In the genomic region with DNA sequence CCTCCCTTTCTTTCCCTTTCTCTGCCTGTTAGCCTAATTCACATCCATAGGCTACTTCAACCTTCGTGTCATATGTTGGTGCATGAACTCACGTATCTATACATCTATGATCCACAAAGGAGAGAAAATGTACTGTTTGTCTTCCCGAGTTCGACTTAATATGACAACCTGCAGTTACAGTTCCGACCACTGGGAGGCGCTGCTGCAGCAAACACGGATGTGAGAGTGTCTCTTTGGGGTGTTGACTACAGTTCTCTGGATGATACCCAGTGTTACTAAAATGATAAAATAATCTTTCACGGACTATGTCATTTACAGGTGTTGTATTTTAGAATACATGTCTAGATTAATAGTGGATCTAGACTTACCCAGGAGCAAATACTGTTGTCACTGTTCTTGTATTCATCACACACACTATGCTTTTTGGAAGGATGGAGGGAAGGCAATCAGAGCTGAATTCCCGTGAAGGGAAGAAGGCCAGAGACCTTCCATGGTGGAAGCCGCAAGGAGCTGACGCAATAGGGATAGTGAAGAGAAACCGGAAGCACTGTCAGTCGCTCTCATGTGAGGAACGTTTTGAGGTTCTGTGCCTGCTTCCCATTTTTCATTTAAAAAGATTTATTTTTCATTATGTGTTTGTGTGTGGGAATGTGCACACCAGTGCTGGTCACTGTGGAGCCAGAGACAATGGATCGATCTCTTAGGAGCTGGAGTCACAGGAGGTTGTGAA, we compare ENCODE assay signal across 9 mouse cellular contexts.
A peak's percentile ranks its signal among the peaks of the same experiment; 100 is the strongest.
DNase-seq lines count a peak whose midpoint lies in the region; ATAC-seq lines count a peak whose summit lies in the region.
"Had no signal": no experiment of that assay in that cellular context is flagged by ENCODE, and none has a peak within 500 bp of the region (broad histone marks: within the 10 kb centered on the region; RNA-seq: fewer than 3 reads in every experiment).

No protein-coding gene starts in this region.

- H3K4me1 ChIP-seq in kidney, embryonic 15.5 days, result peaks cover 12% of the 10 kb centered on the region; the same call in 1 of the 2 replicates

- ATAC-seq in kidney, embryonic 15.5 days (replicated peaks; ENCODE audit: low FRiP score), result no peak
- ATAC-seq in megakaryocyte-erythroid progenitor cell, adult 5-6 weeks (replicated peaks; ENCODE audit: low FRiP score, low TSS enrichment, poor library complexity, severe bottlenecking), result no peak

- DNase-seq in adrenal gland, adult 18-20 months (ENCODE audit: low spot score in 2 of 2), result peak; percentile 30 to 41
- DNase-seq in adrenal gland, adult 2 months, result no peak
- DNase-seq in kidney, postnatal 10 days, result peak; percentile 49
- peak; percentile 75 for DNase-seq in ZHBTc4 (ENCODE audit: low read depth, low spot score)
- peak; percentile 59 to 63 for DNase-seq in kidney, postnatal 4 days
- peak; percentile 60 for DNase-seq in thymus, postnatal 4 days

- H3K27ac ChIP-seq in kidney, embryonic 15.5 days, result no peak overlapping the region
- H3K27ac ChIP-seq: limb, embryonic 13.5 days had no signal

- no peak overlapping the region for H3K9ac ChIP-seq in kidney, embryonic 15.5 days
- H3K9ac ChIP-seq: limb, embryonic 13.5 days had no signal

- 68% methylated on average over 15 of the region's 15 CpGs for WGBS in kidney, embryonic 15.5 days

- H3K4me2 ChIP-seq in kidney, embryonic 15.5 days, result no peak overlapping the region
- H3K4me2 ChIP-seq: limb, embryonic 13.5 days had no signal

- H3K4me3 ChIP-seq in kidney, embryonic 15.5 days (replicated peaks), result no peak overlapping the region
- H3K4me3 ChIP-seq: limb, embryonic 13.5 days had no signal

- H3K27me3 ChIP-seq in kidney, embryonic 15.5 days, result no peaks in the 10 kb centered on the region
- H3K27me3 ChIP-seq: limb, embryonic 13.5 days had no signal

- no peaks in the 10 kb centered on the region for H3K9me3 ChIP-seq in kidney, embryonic 15.5 days (replicated peaks)
- H3K9me3 ChIP-seq: limb, embryonic 13.5 days had no signal

- no peaks in the 10 kb centered on the region for H3K36me3 ChIP-seq in kidney, embryonic 15.5 days
- H3K36me3 ChIP-seq: limb, embryonic 13.5 days had no signal
